Mouse (Mus musculus): ENCODE measurements around the gene Inafm2.
A peak's percentile ranks its signal among the peaks of the same experiment; 100 is the strongest.

Gene Inafm2

DNA sequence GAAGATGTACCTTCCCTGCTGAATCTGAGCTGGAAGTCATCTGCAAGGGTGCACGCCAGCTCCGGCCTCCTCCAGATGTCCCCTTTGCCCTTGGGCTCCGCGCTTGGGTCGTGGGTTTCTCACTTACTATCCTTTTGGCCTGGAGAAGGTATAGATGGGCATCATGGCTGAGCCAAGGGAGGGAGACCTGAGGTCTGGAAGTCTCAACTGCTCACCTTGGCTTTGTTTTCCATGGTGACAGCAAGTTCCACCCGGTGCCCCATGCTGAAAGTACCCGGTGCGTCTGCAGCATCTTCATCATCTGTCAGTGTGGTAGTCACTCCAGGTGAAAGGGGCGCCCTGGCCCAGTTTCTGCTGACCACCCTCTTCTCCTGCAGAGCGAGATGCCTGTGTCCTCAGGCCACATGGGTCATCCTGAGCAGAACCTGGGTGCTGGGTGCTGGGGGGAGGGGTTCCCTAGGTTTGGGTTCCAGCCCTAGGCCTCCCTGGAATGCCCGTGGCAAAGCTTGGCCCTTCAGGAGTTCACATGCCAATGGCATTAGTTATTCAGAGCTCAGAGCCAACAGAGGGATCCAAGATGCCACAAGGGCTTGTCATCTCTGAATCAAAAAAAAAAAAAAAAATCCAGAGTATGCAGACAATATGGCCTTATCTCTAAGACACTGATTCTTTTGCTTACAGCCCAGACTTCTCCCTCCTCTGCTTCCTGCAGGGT lies 14.9 kb downstream of the Inafm2 start:
- DNase-seq = no peak

DNA sequence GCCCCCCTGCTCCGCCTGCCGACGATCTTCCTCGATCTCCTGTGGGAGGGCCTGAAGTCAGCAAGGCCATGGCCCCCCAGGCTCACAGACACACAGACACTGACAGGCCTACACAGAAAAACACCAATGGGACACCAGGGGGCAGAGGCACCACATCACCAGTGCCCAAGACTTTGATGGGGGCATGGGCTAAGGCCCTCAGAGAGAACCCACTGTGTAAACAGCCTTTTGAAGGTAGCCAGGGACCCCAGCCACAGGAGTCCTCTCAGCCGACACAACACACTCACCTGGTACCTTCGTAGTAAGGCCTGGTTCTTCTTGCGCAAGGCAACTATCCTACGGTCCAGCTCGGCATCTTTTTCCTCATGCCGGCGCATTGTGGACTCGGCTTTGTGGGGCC lies 15.8 kb downstream of the Inafm2 start:
- no peak for DNase-seq

DNA sequence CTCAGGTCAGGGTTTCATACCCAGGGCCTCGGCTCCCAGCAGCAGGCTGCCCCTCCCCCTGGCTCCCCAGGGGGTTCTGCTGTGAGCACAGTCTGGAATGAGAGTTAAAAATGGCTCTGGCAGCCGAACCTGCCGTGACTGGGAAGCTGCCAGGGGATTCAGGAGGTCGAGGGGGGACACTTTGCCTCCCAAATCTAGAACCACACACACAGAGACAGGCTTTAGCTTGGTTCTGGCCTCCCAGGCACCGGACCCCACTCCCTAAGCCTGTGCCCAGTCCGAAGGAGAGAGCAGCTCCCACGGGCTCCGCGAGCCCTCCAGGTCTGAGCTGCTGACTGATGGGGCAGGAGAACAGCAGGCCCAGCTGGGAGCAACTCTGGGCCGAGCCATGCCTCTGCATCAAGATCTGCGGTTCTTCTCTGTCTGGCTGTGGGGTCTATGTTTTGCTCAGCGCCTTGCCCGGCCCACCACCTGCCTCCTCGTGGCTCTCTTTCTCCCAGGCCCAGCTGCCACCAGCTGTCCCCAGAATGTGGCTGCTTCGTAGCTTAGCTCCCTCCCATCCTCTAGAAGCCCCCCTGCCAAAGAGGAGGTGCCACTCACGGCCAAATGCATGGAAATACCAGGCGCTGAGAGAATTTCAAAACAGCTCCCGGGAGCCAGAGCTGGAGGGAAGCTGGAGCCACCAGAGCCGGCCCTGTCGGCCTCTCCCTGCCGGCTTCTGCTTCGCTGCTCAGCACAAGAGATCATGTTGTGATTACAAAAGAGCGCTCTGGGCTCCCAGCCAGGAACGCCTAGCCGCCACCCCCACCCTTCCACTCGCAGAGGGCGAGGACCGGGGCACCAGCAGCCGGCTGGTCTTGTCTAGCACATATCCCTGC lies 16.6 kb downstream of the Inafm2 start, which contains the start of gene Ccdc9b:
Gene Ccdc9b (minus strand): TSS at position 756 of the 878 bp plus-strand sequence.
- peak; percentile 53 to 60 for DNase-seq

DNA sequence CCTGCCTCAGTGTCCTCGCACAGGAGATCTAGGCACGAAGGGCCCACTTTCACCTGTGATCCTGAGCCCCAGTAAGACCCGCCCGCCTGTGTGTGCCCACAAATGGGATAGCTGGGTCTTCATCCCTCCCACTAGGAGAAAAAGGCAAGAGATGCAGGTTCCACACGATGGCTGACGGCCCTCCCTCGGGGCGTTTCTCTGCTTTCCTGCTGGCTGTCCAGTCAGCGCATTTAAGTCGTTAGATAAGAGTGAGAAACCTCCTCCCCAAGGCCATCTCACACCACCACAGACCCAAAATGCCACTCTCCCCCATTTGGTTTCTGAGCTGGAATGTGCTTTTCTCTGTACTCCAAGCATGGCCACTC lies 17.2 kb downstream of the Inafm2 start:
- DNase-seq = no peak

DNA sequence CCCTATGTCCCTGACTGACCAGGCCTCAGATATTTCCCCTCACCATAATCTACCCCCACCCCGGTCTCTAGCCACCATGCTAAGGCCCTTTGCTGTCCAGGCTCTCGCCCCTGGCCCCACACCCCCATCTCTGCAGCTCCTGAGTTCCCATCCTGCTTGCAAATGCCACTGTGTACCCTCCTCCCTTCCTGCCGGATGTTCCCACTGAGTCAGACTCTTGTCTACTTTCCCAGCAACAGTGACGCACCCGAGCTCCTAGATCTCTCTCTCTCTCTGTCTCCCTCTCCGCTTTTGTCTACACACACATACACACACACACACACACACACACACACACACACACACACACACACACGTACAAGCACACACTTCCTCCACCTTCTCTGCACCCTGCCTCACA lies 17.9 kb downstream of the Inafm2 start:
- DNase-seq = no peak

DNA sequence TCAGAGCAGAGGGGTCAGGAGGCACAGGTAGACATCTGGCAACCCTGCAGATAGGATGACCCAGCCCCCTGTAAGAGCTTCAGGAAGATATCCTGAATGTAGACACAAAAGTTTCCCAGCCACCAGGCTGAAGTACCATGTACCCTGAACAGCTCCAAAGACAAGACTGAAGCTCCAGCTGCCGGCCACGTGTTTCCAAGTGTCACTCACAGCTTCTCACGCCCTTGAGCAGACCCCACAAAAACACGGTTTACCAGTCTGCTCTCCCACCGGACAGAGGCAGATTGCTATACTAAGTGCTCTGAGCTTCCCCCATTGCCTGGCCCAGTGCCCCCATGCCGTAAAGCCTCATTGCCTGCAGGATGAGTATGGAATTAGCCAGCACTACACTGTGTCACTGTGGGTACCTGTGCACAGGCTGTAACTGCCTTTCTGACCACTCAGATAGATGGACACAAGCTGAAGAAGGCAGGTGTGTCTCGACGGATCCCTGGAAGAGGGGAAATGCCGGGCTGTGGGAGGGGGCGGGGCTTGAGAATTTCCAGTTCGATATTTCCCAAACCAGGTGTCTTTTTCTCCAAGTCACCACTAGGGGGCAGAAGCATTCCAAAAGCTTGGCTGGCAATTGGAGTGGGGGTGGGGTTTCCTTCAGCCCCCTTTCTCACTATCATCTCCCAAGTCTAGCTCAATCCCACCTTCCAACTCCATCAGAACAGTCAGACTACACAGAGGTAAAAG lies 18.7 kb downstream of the Inafm2 start:
- no peak for DNase-seq

DNA sequence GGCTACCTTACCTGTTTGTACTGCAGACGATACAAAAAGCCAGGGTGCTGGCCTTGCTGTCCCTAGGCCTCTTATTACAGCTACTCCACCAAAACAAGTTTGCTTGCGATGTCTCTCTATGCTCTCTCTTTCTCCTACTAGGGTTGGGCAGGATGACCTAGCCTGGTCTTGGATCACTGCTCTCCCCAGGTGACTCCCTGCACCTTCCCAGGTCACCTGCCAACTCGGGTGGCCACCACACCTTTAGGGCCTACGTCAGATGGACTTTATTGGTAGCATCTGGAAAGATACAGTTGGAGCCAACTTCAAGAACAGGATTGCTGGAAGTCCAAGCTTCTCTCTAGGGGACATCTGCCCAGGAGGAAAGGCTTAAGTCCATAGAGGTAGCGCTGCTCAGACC lies 19.3 kb downstream of the Inafm2 start:
- DNase-seq = no peak

DNA sequence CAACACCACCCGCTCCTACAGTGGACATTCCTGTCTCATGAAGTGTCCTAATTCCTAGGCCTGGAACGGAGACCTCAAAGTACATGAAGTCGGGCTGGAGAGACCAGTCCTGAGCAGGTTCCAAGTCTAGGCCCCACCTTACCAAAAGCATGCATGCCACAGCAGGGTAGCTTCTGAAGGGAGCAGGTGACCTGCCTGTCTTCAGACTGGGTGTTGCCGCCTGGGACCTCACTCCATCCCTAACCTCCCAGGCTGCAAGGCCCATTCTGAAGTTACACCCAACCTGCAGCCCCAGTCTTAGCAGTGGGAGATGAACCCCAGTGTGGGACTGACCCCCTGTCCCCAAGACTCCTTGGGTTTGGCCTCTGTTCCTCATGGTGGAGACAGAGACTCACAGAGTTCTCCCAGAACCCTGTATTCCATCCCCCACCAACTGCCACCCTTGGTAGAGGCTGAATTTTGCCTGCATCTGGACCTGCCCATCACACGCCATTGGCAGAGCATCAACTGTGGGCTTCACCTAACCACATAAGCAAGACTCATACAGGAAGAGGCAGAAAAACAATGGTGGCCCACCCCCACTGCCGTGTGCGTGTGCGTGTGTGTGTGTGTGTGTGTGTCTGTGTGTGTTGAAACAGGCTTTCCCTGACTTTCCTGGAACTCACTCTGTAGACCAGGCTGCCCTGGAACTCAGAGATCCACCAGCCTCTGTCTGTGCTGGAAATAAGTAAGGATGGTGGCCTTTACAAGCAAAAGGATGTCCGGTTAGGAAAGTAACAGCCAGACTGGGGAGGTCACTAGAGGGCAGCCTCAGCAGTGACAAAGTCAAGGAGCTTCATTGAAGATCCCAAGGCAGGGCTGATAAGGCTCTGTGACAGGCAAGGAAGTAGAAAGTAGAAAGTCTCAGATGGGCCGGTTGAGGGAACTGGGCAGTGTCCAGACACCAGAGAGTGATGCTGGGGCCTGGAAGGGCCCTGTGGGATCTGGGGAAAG lies 20.8 kb downstream of the Inafm2 start:
- DNase-seq = no peak

DNA sequence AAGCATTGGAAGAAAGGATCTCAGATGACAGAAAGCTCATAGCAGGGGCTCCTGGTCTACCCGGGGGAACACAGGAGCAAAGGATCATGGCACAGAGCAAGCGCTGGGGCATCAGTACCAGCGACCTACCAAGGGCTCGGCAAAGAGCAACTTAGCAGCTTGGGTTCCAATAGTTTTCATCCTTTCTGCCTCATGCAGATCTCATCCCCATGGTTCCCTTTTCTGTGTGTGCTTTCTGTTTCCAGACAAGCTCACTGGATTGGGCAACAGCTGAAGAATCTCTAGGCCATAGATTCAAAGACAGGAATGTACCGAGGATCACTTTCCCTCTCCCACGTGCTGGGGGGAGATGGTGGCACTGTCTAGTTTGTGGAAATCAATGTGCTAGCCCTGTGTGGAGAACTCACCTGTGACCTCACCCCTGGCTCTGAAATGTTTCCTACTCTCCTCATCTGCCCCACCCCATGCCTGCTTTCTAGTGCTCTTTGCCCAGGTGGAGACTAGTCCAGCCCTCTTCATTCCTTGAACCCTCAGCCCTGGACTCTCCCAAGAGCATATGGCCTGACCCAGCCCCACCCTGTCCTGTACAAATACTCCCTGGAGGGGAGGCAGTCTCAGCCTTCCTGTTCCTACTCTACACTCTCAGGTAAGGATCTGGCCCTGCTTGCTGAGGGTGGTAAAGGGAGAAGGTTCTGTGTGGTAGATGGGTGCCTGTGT lies 26.8 kb downstream of the Inafm2 start, which contains the start of gene Phgr1:
Gene Phgr1 (plus strand): TSS at position 612 of the 717 bp plus-strand sequence.
- DNase-seq = no peak

DNA sequence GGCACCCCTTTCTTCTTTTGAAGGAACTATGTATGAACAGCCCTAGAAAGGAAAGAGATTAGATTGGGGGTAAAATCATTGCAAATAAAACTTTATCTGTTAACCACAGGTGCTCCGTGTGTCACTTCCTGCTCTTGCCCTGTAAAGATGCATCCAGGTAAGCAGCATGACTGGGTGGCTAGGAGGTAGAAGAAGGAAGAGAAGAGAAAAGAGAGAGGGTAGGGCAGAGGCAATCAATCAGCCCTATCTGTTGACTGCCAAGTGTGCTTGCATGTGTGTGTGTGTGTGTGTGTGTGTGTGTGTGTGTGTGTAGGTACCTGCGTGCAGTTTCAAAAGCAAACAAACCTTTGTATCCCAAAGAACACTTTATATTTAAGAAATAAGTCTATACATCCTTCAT lies 29.0 kb downstream of the Inafm2 start:
- DNase-seq = no peak

DNA sequence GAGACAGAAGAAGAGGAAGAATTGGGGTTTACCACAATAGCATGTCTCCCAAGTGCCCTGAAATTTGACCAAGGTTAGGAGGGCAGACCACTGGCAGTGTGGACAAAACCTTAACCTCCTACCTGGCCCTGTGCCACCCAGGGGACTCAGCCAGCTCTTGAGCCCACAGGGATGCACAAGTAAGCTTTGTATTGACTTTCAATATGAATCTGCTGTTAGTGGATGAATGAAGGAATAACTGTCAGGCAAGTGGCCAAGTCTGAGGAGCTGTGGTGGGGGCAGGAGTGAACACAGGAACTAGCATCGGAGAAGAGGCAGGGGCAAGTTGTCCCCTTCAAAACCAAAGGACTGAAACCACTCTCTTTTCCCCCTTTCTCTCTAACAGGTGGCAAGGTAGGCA lies 29.8 kb downstream of the Inafm2 start:
- DNase-seq = no peak

DNA sequence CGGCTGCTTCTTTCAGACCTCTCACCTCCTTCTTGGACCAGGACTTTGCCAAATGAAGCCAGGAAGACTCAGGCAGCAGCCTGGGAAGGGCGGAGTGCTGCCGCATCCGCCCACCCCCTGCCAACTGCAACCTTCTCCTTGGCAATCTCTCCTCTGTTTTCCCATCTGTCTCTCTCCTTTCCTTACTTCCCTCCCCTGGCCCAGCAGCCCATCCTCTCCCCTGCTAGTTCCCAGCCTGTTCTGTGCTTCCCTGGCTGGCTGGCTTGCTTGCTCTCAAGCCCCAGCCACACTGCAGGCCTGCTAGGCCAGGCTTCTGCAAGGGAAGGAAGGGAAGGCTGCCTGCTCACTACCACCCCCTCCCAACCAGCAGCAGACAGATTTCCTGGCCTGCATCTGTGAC lies 30.3 kb downstream of the Inafm2 start:
- DNase-seq = no peak

DNA sequence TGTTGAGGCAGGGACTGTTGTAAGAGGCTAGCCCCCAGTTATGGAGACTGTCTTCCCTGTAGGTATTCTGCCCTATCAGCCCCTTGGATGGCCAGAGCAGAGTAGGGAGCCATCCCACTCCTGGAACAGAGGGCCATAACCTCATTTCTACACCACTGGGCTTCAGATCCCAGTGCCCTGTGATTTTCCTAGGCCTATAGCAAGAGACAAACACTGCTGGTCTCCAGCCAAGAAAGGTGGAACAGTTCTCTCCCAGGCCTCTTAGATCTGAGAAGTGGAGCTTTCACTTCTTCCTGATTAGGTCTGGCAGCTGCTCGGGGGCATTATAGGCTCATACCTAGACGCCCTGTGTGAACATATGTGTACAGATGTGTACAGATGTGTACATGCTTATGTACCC lies 30.7 kb downstream of the Inafm2 start:
- no peak for DNase-seq

DNA sequence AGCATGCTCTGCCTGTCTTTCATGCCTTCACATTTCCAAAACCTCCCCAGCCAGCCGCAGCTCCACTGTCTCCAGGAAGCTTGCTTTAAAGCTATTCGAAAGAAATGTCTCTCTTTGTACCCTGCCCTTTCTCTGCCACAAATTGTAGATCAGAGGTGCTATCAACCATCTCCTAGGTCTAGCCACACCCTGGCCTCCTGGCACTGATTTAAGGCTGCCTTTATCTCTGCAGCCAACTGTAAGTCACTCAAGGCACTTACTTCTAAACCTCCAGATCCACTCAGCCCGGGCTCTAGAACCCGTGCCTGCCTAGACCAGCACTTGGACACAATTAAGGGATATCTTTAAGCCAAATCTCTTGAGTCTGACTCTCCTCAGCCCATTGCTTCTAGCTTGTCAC lies 32.9 kb downstream of the Inafm2 start:
- no peak for DNase-seq

DNA sequence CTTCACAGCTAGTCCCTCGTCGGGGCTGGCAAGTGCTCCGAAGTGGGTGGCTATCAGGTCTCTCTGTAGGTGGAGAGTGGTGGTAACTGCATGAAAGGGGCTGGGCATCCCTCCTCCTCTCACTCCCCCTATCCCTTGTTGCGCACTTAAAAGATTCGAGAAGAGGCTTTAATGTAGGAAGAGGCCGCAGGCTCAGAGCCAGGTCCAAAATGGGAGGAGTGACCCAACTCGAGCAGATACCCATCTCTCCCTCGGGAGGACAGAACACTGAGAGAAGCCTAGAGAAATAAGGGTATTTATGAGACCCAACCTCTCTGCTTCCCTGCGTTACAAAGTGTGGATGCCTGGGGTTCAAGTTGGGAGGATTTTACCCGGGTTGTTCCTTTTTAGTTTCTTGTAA lies 33.5 kb downstream of the Inafm2 start:
- no peak for DNase-seq

DNA sequence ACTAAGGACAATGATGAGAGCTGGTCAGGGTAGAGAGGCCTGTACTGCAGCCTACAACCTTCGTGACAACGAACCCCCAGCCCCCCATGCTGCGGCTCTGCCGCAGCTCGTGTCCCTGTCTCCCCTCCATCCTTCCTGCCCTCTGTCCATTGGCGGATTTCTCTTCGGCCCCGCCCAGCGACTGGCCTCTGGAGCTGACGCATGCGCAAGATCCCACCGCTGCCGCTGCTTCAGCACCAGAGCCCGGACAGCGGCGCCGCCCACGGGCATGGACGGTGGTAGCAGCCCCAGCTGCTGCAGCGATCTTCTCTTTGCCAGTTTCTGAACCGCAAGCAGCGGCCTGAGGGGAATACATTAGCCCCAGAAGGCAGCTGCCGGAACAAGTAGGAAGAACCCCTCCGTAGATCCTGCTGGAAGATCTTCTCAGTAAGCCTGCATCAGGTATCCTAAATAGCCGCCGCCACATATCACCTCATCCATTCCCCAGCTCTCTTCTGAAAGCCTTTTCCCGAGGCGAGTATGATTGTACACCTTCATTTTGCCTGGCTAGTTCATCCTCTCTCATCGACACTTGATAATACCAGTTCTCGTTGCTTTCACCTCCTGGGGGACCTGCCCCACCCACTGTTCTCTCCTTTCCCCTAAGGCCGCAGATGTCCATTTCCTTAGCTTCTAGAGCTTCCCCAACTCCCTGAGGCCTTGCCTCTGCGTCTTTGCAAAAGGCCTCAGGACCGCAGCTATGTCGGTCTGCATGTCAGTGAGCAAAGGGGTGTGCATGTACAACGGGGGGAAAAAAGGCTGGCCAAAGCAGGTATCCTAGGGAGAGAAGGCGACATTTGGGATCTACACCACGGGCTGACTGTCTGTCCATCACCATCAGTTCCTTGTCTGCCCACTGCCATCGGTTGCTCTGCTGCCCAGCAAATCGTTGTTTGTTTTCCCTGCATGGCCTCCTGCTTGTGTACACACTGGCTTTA lies 34.2 kb downstream of the Inafm2 start, which contains the start of gene Disp2:
Gene Disp2 (plus strand): TSS at position 216 of the 977 bp plus-strand sequence.
- DNase-seq = peak; percentile 70 to 75

DNA sequence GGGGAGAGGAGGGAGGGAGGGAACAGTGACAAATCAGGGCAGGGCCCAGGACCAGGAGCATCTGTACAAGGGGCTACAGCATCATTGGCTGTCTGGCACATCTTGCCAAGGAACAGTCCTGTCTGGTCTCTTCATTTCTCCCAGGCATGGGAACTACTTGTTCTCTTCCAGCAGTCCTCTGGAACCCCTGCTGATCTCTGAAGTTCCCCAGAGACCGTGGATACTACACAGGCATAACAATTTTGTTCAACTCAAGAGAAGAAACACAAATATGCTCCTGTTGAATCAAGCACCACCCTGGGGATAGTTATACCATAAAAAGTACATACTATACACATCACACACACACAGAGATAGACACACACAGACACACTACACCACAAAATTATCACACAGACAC lies 35.6 kb downstream of the Inafm2 start:
- no peak for DNase-seq

DNA sequence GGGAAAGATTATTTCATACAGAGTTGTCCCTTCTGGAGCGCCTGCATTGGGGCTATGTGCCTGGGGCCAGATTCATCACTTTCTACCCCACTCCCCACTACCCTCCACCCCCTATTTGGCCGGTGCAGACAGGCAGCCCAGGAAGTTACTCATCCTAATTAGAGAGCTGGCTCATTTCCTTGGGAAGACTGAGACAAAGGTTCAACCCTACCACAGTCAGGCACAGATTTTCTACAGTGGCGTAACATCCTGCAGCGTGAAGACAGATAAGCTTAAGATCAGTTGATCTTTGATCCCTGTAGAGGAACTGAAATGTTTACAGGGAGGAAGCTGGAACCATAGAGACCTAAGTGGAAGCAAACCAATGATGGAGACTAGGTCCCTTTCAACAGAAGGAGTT lies 36.7 kb downstream of the Inafm2 start:
- no peak for DNase-seq

DNA sequence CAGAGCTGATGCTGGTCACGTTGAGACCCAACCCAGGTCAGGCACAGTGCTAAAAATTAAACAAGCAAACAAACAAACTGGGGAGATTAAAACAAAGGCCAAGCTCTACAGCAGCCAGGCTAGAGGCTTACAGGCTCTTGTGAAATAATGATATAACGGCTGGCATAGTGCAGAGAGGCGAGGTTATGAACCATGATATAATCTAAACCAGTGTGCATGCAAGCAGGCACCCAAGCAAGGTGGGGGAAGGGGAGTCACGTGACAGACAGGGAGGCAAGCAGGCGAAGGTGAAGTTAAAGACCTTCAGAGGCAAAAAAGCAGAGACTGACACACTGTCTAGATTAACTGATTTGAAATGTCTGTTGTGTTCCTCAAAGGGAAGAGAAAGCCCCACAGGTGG lies 37.5 kb downstream of the Inafm2 start:
- DNase-seq = no peak

DNA sequence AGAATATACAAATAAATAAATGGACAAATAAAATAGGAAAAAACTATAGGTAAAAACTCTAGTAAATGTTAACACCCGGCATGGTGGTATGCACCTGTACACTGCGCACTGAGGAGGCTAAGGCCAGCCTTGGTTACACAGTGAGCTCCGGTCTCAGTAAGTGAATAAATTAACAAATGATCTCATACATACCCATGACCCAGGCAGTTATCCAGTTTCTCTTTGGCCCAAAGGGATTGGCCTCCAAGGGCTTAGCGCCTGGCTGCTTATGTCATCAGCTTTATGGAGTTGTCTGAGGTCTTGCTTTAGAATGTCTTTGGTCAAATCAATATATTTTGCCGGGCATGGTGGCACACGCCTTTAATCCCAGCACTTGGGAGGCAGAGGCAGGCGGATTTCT lies 38.1 kb downstream of the Inafm2 start:
- no peak for DNase-seq

Measured in thymus, adult 18-20 months (tissue).